Mouse (Mus musculus) ES-Bruce4 (cell line): ENCODE measurements around the gene Klhl29. TPM values are rescaled to one million over a fixed set of nuclear protein-coding genes. Genes with fewer than 3 reads are reported as not detected.

Experiments used
- H3K27ac ChIP-seq: 2 replicates; pipeline ENCODE4 v1.5.1; 2012; ENCODE audit warnings: low read length, inconsistent platforms; ENCODE audit not compliant: insufficient read depth
- H3K27me3 ChIP-seq: 2 replicates; pipeline ENCODE4 v1.6.1; 2012; ENCODE audit warnings: mild to moderate bottlenecking, low read length, inconsistent platforms; ENCODE audit not compliant: control insufficient read depth, poor library complexity, insufficient read depth, severe bottlenecking
- H3K36me3 ChIP-seq: 2 replicates; pipeline ENCODE4 v1.6.1; 2012; ENCODE audit warnings: inconsistent platforms, mild to moderate bottlenecking, low read length, moderate library complexity; ENCODE audit not compliant: control insufficient read depth, poor library complexity, insufficient read depth, severe bottlenecking
- H3K4me1 ChIP-seq: one replicate; pipeline ENCODE4 v1.8.1; 2011; ENCODE audit warnings: low read length; ENCODE audit not compliant: control insufficient read depth, insufficient read depth
- H3K4me3 ChIP-seq: 2 replicates; pipeline ENCODE4 v1.5.1; 2011; ENCODE audit warnings: low read depth, mild to moderate bottlenecking, low read length
- H3K9ac ChIP-seq: 2 replicates; pipeline ENCODE4 v1.6.1; 2012; ENCODE audit warnings: low read depth, mild to moderate bottlenecking, inconsistent platforms; ENCODE audit not compliant: poor library complexity, severe bottlenecking
- H3K9me3 ChIP-seq: replicated peaks from 2 replicates; pipeline ENCODE4 v1.6.1; 2012; ENCODE audit warnings: mild to moderate bottlenecking, low read length, inconsistent platforms; ENCODE audit not compliant: control insufficient read depth, poor library complexity, insufficient read depth, severe bottlenecking
- CTCF ChIP-seq: IDR thresholded peaks from one replicate; pipeline ENCODE4 v1.8.1; 2011; ENCODE audit warnings: low read depth, low read length
- EP300 ChIP-seq: IDR thresholded peaks from 2 replicates; pipeline ENCODE4 v1.6.1; 2011; ENCODE audit warnings: low read depth, low read length; ENCODE audit not compliant: insufficient read depth
- polyA plus RNA-seq: library from polyadenylated mRNA; stranded (reverse); fragments of >200 nt; gene quantifications from 2 replicates; pipeline ENCODE4 v1.2.4, GENCODE M21; 2011; ENCODE audit warnings: low read depth; ENCODE audit not compliant: missing spikeins, insufficient read depth, insufficient read length

Gene Klhl29
- polyA plus RNA-seq, 1 experiment = 0.49 TPM

- Histone ChIP-seq H3K9me3 (no peaks in the 10 kb centered on the region), H3K27me3 (no peaks in the 10 kb centered on the region), H3K27ac (no peak overlapping the region), H3K36me3 (peaks cover 5% of the 10 kb centered on the region; the same call in 1 of the 2 replicates), H3K9ac (no peak overlapping the region), H3K4me3 (no peak overlapping the region), H3K4me1 (no peaks in the 10 kb centered on the region)
- no peak for TF ChIP-seq EP300
- no peak for TF ChIP-seq CTCF
These were observed 346.4 kb downstream of the Klhl29 start for GRCm38 (mm10) chr12:5029035-5029434.
